Mouse (Mus musculus) hindbrain, embryonic 10.5 days (tissue): ENCODE measurements around the gene Ell. TPM values are rescaled to one million over a fixed set of nuclear protein-coding genes. Genes with fewer than 3 reads are reported as not detected.
"Not testable (repeated sequence)": the region's sequence is repeated elsewhere in the genome, so short reads cannot be mapped to it uniquely, and the experiment has no call there.

Experiments
- DNase-seq: peaks from one replicate; pipeline ENCODE4 v3.0.0-alpha.2; 2017; ENCODE audit warnings: low spot score
- H3K27ac ChIP-seq: fragments of 300-500 bp; sonication (generic); 2 replicates; pipeline ENCODE4 v1.5.1; 2016; ENCODE audit warnings: mild to moderate bottlenecking, moderate library complexity
- H3K27me3 ChIP-seq: fragments of 300-500 bp; sonication (generic); 2 replicates; pipeline ENCODE4 v1.6.1; 2016; ENCODE audit warnings: mild to moderate bottlenecking; ENCODE audit not compliant: poor library complexity, insufficient read depth, severe bottlenecking
- H3K36me3 ChIP-seq: fragments of 300-500 bp; sonication (generic); 2 replicates; pipeline ENCODE4 v1.6.1; 2016; ENCODE audit warnings: mild to moderate bottlenecking, moderate library complexity
- H3K4me1 ChIP-seq: fragments of 300-500 bp; sonication (generic); replicated peaks from 2 replicates; pipeline ENCODE4 v1.6.1; 2016; ENCODE audit warnings: mild to moderate bottlenecking
- H3K4me3 ChIP-seq: fragments of 300-500 bp; sonication (generic); 2 replicates; pipeline ENCODE4 v1.5.1; 2016; ENCODE audit warnings: mild to moderate bottlenecking, moderate library complexity
- H3K9me3 ChIP-seq: fragments of 300-500 bp; sonication (generic); 2 replicates; pipeline ENCODE4 v1.6.1; 2016; ENCODE audit warnings: mild to moderate bottlenecking, moderate library complexity
- WGBS: fragments of 180-500 bp; shearing (Covaris S2); methylation state at CpG from one replicate; pipeline ENCODE4 v1.1.7; 2016; 5-methylcytosine and 5-hydroxymethylcytosine counted together
- polyA plus RNA-seq: library from polyadenylated mRNA; unstranded; fragments of >200 nt; fragmentation: Nextera tagmentation; extraction: Ambion mirVana; gene quantifications from 2 replicates; pipeline ENCODE4 v1.2.1, GENCODE M21; 2016

Gene Ell
- polyA plus RNA-seq, 1 experiment from 2014 or later, result 22.4 TPM

- Histone ChIP-seq H3K27me3 (peaks cover 80% of the 10 kb centered on the region), H3K4me1 (peaks cover 68% of the 10 kb centered on the region), H3K36me3 (peaks cover 19% of the 10 kb centered on the region), H3K27ac (no peak overlapping the region), H3K4me3 (peak overlapping the region; percentile 16), H3K9me3 (no peaks in the 10 kb centered on the region)
- 13% methylated on average over 23 of the region's 23 CpGs for WGBS
- no peak for DNase-seq
Observed at GRCm38 (mm10) chr8:70501820-70502529, 37.3 kb upstream of the Ell start.

GRCm38 (mm10) chr8:70502540-70502939 is 36.7 kb upstream of the Ell start:
- Histone ChIP-seq H3K4me1 (peaks cover 71% of the 10 kb centered on the region), H3K36me3 (peaks cover 24% of the 10 kb centered on the region), H3K9me3 (no peaks in the 10 kb centered on the region), H3K4me3 (peak overlapping the region; percentile 18; the same call in 1 of the 2 replicates), H3K27me3 (peaks cover 74% of the 10 kb centered on the region), H3K27ac (no peak overlapping the region)
- 35% methylated on average over 12 of the region's 12 CpGs for WGBS
- DNase-seq, result no peak

GRCm38 (mm10) chr8:70503062-70503750 is 36.1 kb upstream of the Ell start:
- DNase-seq, result peak; percentile 76
- H3K36me3 ChIP-seq, result peaks cover 31% of the 10 kb centered on the region
- H3K27ac ChIP-seq, result peak overlapping the region; percentile 12; the same call in 1 of the 2 replicates
- H3K4me3 ChIP-seq, result peak overlapping the region; percentile 21
- H3K27me3 ChIP-seq, result peaks cover 67% of the 10 kb centered on the region
- WGBS, result 12% methylated on average over 46 of the region's 46 CpGs
- peaks cover 74% of the 10 kb centered on the region for H3K4me1 ChIP-seq
- no peaks in the 10 kb centered on the region for H3K9me3 ChIP-seq

- Histone ChIP-seq H3K4me1 (peaks cover 84% of the 10 kb centered on the region), H3K9me3 (no peaks in the 10 kb centered on the region), H3K36me3 (peaks cover 42% of the 10 kb centered on the region), H3K4me3 (peak overlapping the region; percentile 64), H3K27me3 (peaks cover 56% of the 10 kb centered on the region), H3K27ac (no peak overlapping the region)
- WGBS, result 52% methylated on average over 16 of the region's 16 CpGs
- DNase-seq, result peak; percentile 63
Observed at GRCm38 (mm10) chr8:70504291-70504716, 35.0 kb upstream of the Ell start.

- Histone ChIP-seq H3K27ac (no peak overlapping the region), H3K4me3 (peak overlapping the region; percentile 64; the same call in 1 of the 2 replicates), H3K4me1 (peaks cover 82% of the 10 kb centered on the region), H3K27me3 (peaks cover 51% of the 10 kb centered on the region), H3K36me3 (peaks cover 43% of the 10 kb centered on the region), H3K9me3 (no peaks in the 10 kb centered on the region)
- peak; percentile 81 for DNase-seq
- 75% methylated on average over 3 of the region's 3 CpGs for WGBS
Observed at GRCm38 (mm10) chr8:70504851-70505250, 34.4 kb upstream of the Ell start.

- Histone ChIP-seq H3K36me3 (peaks cover 43% of the 10 kb centered on the region), H3K4me3 (peak overlapping the region; percentile 64), H3K9me3 (no peaks in the 10 kb centered on the region), H3K27ac (peak overlapping the region; percentile 95), H3K4me1 (peaks cover 73% of the 10 kb centered on the region), H3K27me3 (peaks cover 41% of the 10 kb centered on the region)
- WGBS, result 39% methylated on average over 32 of the region's 32 CpGs
- no peak for DNase-seq
Observed at GRCm38 (mm10) chr8:70505698-70506327, 33.4 kb upstream of the Ell start.

- no peaks in the 10 kb centered on the region for H3K9me3 ChIP-seq
- peaks cover 75% of the 10 kb centered on the region for H3K4me1 ChIP-seq
- H3K4me3 ChIP-seq, result peak within 1 kb of the TSS; percentile 64
- peaks cover 43% of the 10 kb centered on the region for H3K36me3 ChIP-seq
- 3% methylated on average over 40 of the region's 40 CpGs for WGBS
- peak; percentile 97 for DNase-seq
- H3K27me3 ChIP-seq, result peaks cover 35% of the 10 kb centered on the region
- peak within 1 kb of the TSS; percentile 95 for H3K27ac ChIP-seq
Observed at GRCm38 (mm10) chr8:70506328-70507026, 32.8 kb upstream of the Ell start, which contains the start of gene Rex1bd. Gene Rex1bd, minus strand, starts transcription at chr8:70506752.

- Histone ChIP-seq H3K36me3 (peaks cover 47% of the 10 kb centered on the region), H3K4me3 (peak overlapping the region; percentile 64), H3K4me1 (peaks cover 77% of the 10 kb centered on the region), H3K27ac (peak overlapping the region; percentile 95; the same call in 1 of the 2 replicates), H3K9me3 (no peaks in the 10 kb centered on the region), H3K27me3 (peaks cover 29% of the 10 kb centered on the region)
- WGBS, result 63% methylated on average over 5 of the region's 5 CpGs
- no peak for DNase-seq
Observed at GRCm38 (mm10) chr8:70507027-70507393, 32.2 kb upstream of the Ell start.

GRCm38 (mm10) chr8:70509281-70509952 is 29.8 kb upstream of the Ell start:
- DNase-seq, result no peak
- H3K27ac ChIP-seq, result peak overlapping the region; percentile 97
- H3K27me3 ChIP-seq, result peaks cover 5% of the 10 kb centered on the region
- H3K9me3 ChIP-seq, result no peaks in the 10 kb centered on the region
- WGBS, result 17% methylated on average over 25 of the region's 25 CpGs
- H3K4me1 ChIP-seq, result peaks cover 54% of the 10 kb centered on the region
- H3K36me3 ChIP-seq, result peaks cover 56% of the 10 kb centered on the region
- peak overlapping the region; percentile 92 for H3K4me3 ChIP-seq

- Histone ChIP-seq H3K4me1 (peaks cover 44% of the 10 kb centered on the region), H3K36me3 (peaks cover 61% of the 10 kb centered on the region), H3K9me3 (no peaks in the 10 kb centered on the region), H3K27ac (peak within 1 kb of the TSS; percentile 97), H3K27me3 (no peaks in the 10 kb centered on the region), H3K4me3 (peak within 1 kb of the TSS; percentile 92)
- DNase-seq, result peak; percentile 98
- 1% methylated on average over 74 of the region's 74 CpGs for WGBS
Observed at GRCm38 (mm10) chr8:70510228-70510915, 28.9 kb upstream of the Ell start, which contains the start of gene Uba52. Gene Uba52, minus strand, starts transcription at chr8:70510801.

GRCm38 (mm10) chr8:70511174-70511573 is 28.1 kb upstream of the Ell start:
- DNase-seq, H3K9me3 ChIP-seq, H3K27me3 ChIP-seq: not testable (repeated sequence)
- Histone ChIP-seq H3K27ac (peak overlapping the region; percentile 97), H3K4me3 (peak overlapping the region; percentile 92), H3K36me3 (peaks cover 68% of the 10 kb centered on the region), H3K4me1 (peaks cover 36% of the 10 kb centered on the region)
- 86% methylated on average over 6 of the region's 6 CpGs for WGBS
